Mouse (Mus musculus): ENCODE data around the gene Ift81.

- TF ChIP-seq POLR2A (IDR thresholded peaks at IDR 0.05; ENCODE audit: low read depth, low read length) (no peak), CTCF (conservative IDR thresholded peaks at IDR 0.05; ENCODE audit: insufficient read depth, insufficient read length, low read depth, low read length) (no peak)
Observed at GRCm38 (mm10) chr5:122639517-122639916, 25.2 kb upstream of the Ift81 start.

All from kidney, adult 2 months (tissue).